Mouse (Mus musculus): ENCODE measurements at regions not wholly inside any gene's neighbourhood (a gene's known extent, or its start where the extent isn't known, plus 50 kb on each side); places are given as distances from the start of the nearest gene placed in this dataset.
"Not testable (repeated sequence)": the region's sequence is repeated elsewhere in the genome, so short reads cannot be mapped to it uniquely, and the experiment has no call there.

- not testable (repeated sequence) for H3K36me3 ChIP-seq (ENCODE audit: control insufficient read depth in 1 of 2, insufficient read depth in 2 of 2, low read length in 2 of 2); H3K27ac ChIP-seq (ENCODE audit: control insufficient read depth, low read depth, low read length); H3K79me2 ChIP-seq (ENCODE audit: control insufficient read depth, insufficient read depth, low read length, poor library complexity); H3K4me1 ChIP-seq (ENCODE audit: control insufficient read depth in 1 of 2, insufficient read depth in 2 of 2, low read length in 2 of 2); H3K9ac ChIP-seq (ENCODE audit: control insufficient read depth, low read depth, low read length, poor library complexity, severe bottlenecking); H3K4me3 ChIP-seq (ENCODE audit: control insufficient read depth in 1 of 2, insufficient read depth in 1 of 2, low read depth in 2 of 2, low read length in 2 of 2); DNase-seq (ENCODE audit: low read depth, low spot score); H3K9me3 ChIP-seq (replicated peaks; ENCODE audit: insufficient read depth, low read length); H3K27me3 ChIP-seq (ENCODE audit: control insufficient read depth in 1 of 2, insufficient read depth in 2 of 2, low read length in 2 of 2)
Measured at GRCm38 (mm10) chrX:104952809-104953208, 95.7 kb upstream of the Magee2 start.

GRCm38 (mm10) chrX:104953391-104953790 is 96.3 kb upstream of the Magee2 start:
- H3K79me2 ChIP-seq (ENCODE audit: control insufficient read depth, insufficient read depth, low read length, poor library complexity); DNase-seq (ENCODE audit: low read depth, low spot score); H3K9me3 ChIP-seq (replicated peaks; ENCODE audit: insufficient read depth, low read length); H3K27me3 ChIP-seq (ENCODE audit: control insufficient read depth in 1 of 2, insufficient read depth in 2 of 2, low read length in 2 of 2); H3K9ac ChIP-seq (ENCODE audit: control insufficient read depth, low read depth, low read length, poor library complexity, severe bottlenecking); H3K36me3 ChIP-seq (ENCODE audit: control insufficient read depth in 1 of 2, insufficient read depth in 2 of 2, low read length in 2 of 2); H3K27ac ChIP-seq (ENCODE audit: control insufficient read depth, low read depth, low read length); H3K4me1 ChIP-seq (ENCODE audit: control insufficient read depth in 1 of 2, insufficient read depth in 2 of 2, low read length in 2 of 2); H3K4me3 ChIP-seq (ENCODE audit: control insufficient read depth in 1 of 2, insufficient read depth in 1 of 2, low read depth in 2 of 2, low read length in 2 of 2): not testable (repeated sequence)

- Histone ChIP-seq H3K27ac (ENCODE audit: control insufficient read depth, low read depth, low read length) (no peak overlapping the region), H3K27me3 (ENCODE audit: control insufficient read depth in 1 of 2, insufficient read depth in 2 of 2, low read length in 2 of 2) (no peaks in the 10 kb centered on the region), H3K4me3 (ENCODE audit: control insufficient read depth in 1 of 2, insufficient read depth in 1 of 2, low read depth in 2 of 2, low read length in 2 of 2) (no peak overlapping the region), H3K4me1 (ENCODE audit: control insufficient read depth in 1 of 2, insufficient read depth in 2 of 2, low read length in 2 of 2) (no peaks in the 10 kb centered on the region), H3K9ac (ENCODE audit: control insufficient read depth, low read depth, low read length, poor library complexity, severe bottlenecking) (no peak overlapping the region), H3K36me3 (ENCODE audit: control insufficient read depth in 1 of 2, insufficient read depth in 2 of 2, low read length in 2 of 2) (no peaks in the 10 kb centered on the region), H3K9me3 (replicated peaks; ENCODE audit: insufficient read depth, low read length) (no peaks in the 10 kb centered on the region), H3K79me2 (ENCODE audit: control insufficient read depth, insufficient read depth, low read length, poor library complexity) (no peaks in the 10 kb centered on the region)
- TF ChIP-seq BHLHE40 (IDR thresholded peaks at IDR 0.05; ENCODE audit: borderline replicate concordance, low read depth, low read length) (no peak), UBTF (IDR thresholded peaks at IDR 0.05; ENCODE audit: borderline replicate concordance, insufficient read depth, low read depth, low read length) (no peak), JUND (IDR thresholded peaks at IDR 0.05; ENCODE audit: low read depth, low read length) (no peak), MAZ (IDR thresholded peaks at IDR 0.05; ENCODE audit: low read depth, low read length) (no peak), ELF1 (IDR thresholded peaks at IDR 0.05; ENCODE audit: low read depth, low read length) (no peak), POLR2AphosphoS5 (IDR thresholded peaks at IDR 0.05; ENCODE audit: borderline replicate concordance, low read depth, low read length) (no peak), CHD2 (IDR thresholded peaks at IDR 0.05; ENCODE audit: low read length) (no peak), RAD21 (IDR thresholded peaks at IDR 0.05; ENCODE audit: low read depth, low read length) (no peak), MAFK (IDR thresholded peaks at IDR 0.05; ENCODE audit: borderline replicate concordance, low read depth, low read length) (no peak), USF2 (IDR thresholded peaks at IDR 0.05; ENCODE audit: borderline replicate concordance in 1 of 2, insufficient read depth in 1 of 2, low read depth in 1 of 2, low read length in 2 of 2) (no peak), EP300 (IDR thresholded peaks at IDR 0.05; ENCODE audit: low read depth in 1 of 2, low read length in 2 of 2) (no peak), SIN3A (IDR thresholded peaks at IDR 0.05; ENCODE audit: low read length) (no peak), CHD1 (IDR thresholded peaks at IDR 0.05; ENCODE audit: low read depth, low read length) (no peak)
- DNase-seq (ENCODE audit: low read depth, low spot score), result no peak
Measured at GRCm38 (mm10) chrX:104978432-104978831, 101.1 kb upstream of the Pbdc1 start.

Data from MEL (cell line).